In genomic region chr2:179714145-179714544, GRCm38 (mm10) we compare ENCODE assay signal across 15 mouse cellular contexts.
"Had no signal": no experiment of that assay in that cellular context is flagged by ENCODE, and none has a peak within 500 bp of the region (broad histone marks: within the 10 kb centered on the region; RNA-seq: fewer than 3 reads in every experiment).

No protein-coding gene starts in this region.

- ATAC-seq: hindbrain, postnatal 0 days; intestine, embryonic 16.5 days; liver, embryonic 12.5 days had no signal

- DNase-seq: gastrocnemius, postnatal 10 days; heart, adult 18-20 months; heart, postnatal 10 days; heart, postnatal 4 days; kidney, adult 11 months; kidney, adult 2 months; kidney, adult 9 months; kidney, postnatal 14 days; kidney, postnatal 36 days; layer of hippocampus, adult 9-11 months; layer of hippocampus, postnatal 36 days; left cerebral cortex, postnatal 4 days had no signal
